Mouse (Mus musculus) heart, postnatal 0 days (tissue): Measurements from ENCODE around the gene Reep3. TPM values are rescaled to one million over a fixed set of nuclear protein-coding genes. Genes with fewer than 3 reads are reported as not detected.

Experiments
- ATAC-seq: fragments of 200-750 bp; cut with Nextera tagmentation; 2 replicates; pipeline ENCODE4 v1.8.0; 2017; ENCODE audit warnings: low read depth, moderate number of reproducible peaks, moderate library complexity; ENCODE audit not compliant: insufficient read depth
- DNase-seq: peaks from one replicate; pipeline ENCODE4 v3.0.0-alpha.2; 2016; ENCODE audit warnings: low spot score
- H3K27ac ChIP-seq: fragments of 300-500 bp; sonication (generic); 2 replicates; pipeline ENCODE4 v1.5.1; 2014; ENCODE audit warnings: low read depth, mild to moderate bottlenecking
- H3K27me3 ChIP-seq: fragments of 300-500 bp; sonication (generic); 2 replicates; pipeline ENCODE4 v1.6.1; 2014; ENCODE audit warnings: low read length, mixed read lengths; ENCODE audit not compliant: control insufficient read depth, insufficient read depth
- H3K36me3 ChIP-seq: fragments of 300-500 bp; sonication (generic); replicated peaks from 2 replicates; pipeline ENCODE4 v1.6.1; 2014; ENCODE audit warnings: low read length, mixed read lengths; ENCODE audit not compliant: control insufficient read depth, insufficient read depth
- H3K4me1 ChIP-seq: fragments of 300-500 bp; sonication (generic); 2 replicates; pipeline ENCODE4 v1.6.1; 2014; ENCODE audit warnings: antibody characterized with exemption; ENCODE audit not compliant: control insufficient read depth, insufficient read depth
- H3K4me2 ChIP-seq: fragments of 300-500 bp; sonication (generic); 2 replicates; pipeline ENCODE4 v1.6.1; 2014; ENCODE audit warnings: low read depth, mild to moderate bottlenecking, low read length, moderate library complexity
- H3K4me3 ChIP-seq: fragments of 300-500 bp; sonication (generic); 2 replicates; pipeline ENCODE4 v1.5.1; 2014; ENCODE audit warnings: low read depth, low read length
- H3K9ac ChIP-seq: fragments of 300-500 bp; sonication (generic); replicated peaks from 2 replicates; pipeline ENCODE4 v1.6.1; 2014; ENCODE audit warnings: low read depth, low read length, mixed read lengths
- H3K9me3 ChIP-seq: fragments of 300-500 bp; sonication (generic); replicated peaks from 2 replicates; pipeline ENCODE4 v1.6.1; 2016; ENCODE audit warnings: low read length; ENCODE audit not compliant: control insufficient read depth
- CTCF ChIP-seq: IDR thresholded peaks from 2 replicates; pipeline ENCODE4 v1.5.1; 2016; ENCODE audit warnings: antibody characterized with exemption, control low read depth, low read depth
- EP300 ChIP-seq: IDR thresholded peaks from 2 replicates; pipeline ENCODE4 v1.6.1; 2016; ENCODE audit warnings: antibody characterized with exemption, low read depth
- WGBS: fragments of 180-500 bp; shearing (Covaris S2); extraction: QIAGEN DNeasy Blood & Tissue Kit; methylation state at CpG from one replicate; pipeline ENCODE4 v1.1.7; 2014; 5-methylcytosine and 5-hydroxymethylcytosine counted together
- polyA plus RNA-seq: library from polyadenylated mRNA; unstranded; fragments of >200 nt; fragmentation: Nextera tagmentation; extraction: Ambion mirVana; gene quantifications from 2 replicates; pipeline ENCODE4 v1.2.1, GENCODE M21; 2015
- total RNA-seq: library from RNA; depleted of rRNA; stranded (reverse); fragments of >200 nt; gene quantifications from 2 replicates; pipeline ENCODE4 v1.2.3, GENCODE M21; 2014; ENCODE audit warnings: low replicate concordance

Gene Reep3
- total and polyA plus RNA-seq, 2 experiments from 2014 or later: 26.6 to 26.8 TPM

- Histone ChIP-seq H3K4me2 (peak overlapping the region; percentile 70), H3K27me3 (no peaks in the 10 kb centered on the region), H3K27ac (peak overlapping the region; percentile 100), H3K4me1 (peaks cover 53% of the 10 kb centered on the region), H3K36me3 (0 out of 2 replicates have a peak, but pooled peaks cover 6% of the 10 kb centered on the region), H3K4me3 (peak overlapping the region; percentile 100), H3K9me3 (no peaks in the 10 kb centered on the region), H3K9ac (peak overlapping the region; percentile 100)
- ATAC-seq (no peak), DNase-seq (no peak)
- 15% methylated on average over 7 of the region's 7 CpGs for WGBS
- TF ChIP-seq EP300 (no peak), CTCF (no peak)
These were observed 1.8 kb upstream of the Reep3 start for GRCm38 (mm10) chr10:67098408-67099050.

GRCm38 (mm10) chr10:67097437-67098150 lies 849 bp upstream of the Reep3 start:
- Histone ChIP-seq H3K9ac (peak overlapping the region; percentile 100), H3K4me1 (peaks cover 43% of the 10 kb centered on the region), H3K9me3 (no peaks in the 10 kb centered on the region), H3K4me2 (peak overlapping the region; percentile 70), H3K27ac (peak overlapping the region; percentile 100), H3K4me3 (peak overlapping the region; percentile 100), H3K27me3 (no peaks in the 10 kb centered on the region), H3K36me3 (0 out of 2 replicates have a peak, but pooled peaks cover 11% of the 10 kb centered on the region)
- DNase-seq: peak; percentile 52
- no peak for ATAC-seq
- TF ChIP-seq CTCF (no peak), EP300 (no peak)
- WGBS: 3% methylated on average over 15 of the region's 15 CpGs

GRCm38 (mm10) chr10:67095798-67096620 lies 736 bp downstream of the Reep3 start, which contains the start of gene Jmjd1c:
Gene Jmjd1c (plus strand): TSS chr10:67096125.
- DNase-seq: peak; percentile 49
- H3K9me3 ChIP-seq: no peaks in the 10 kb centered on the region

GRCm38 (mm10) chr10:67094922-67095321 lies 1.8 kb downstream of the Reep3 start:
- DNase-seq (no peak), ATAC-seq (no peak)
- Histone ChIP-seq H3K4me3 (no peak overlapping the region), H3K4me1 (peaks cover 19% of the 10 kb centered on the region), H3K9me3 (no peaks in the 10 kb centered on the region), H3K9ac (no peak overlapping the region), H3K27ac (no peak overlapping the region), H3K36me3 (0 out of 2 replicates have a peak, but pooled peaks cover 7% of the 10 kb centered on the region), H3K27me3 (no peaks in the 10 kb centered on the region), H3K4me2 (no peak overlapping the region; the same call in 1 of the 2 replicates)
- 71% methylated on average over 7 of the region's 7 CpGs for WGBS
- no peak for TF ChIP-seq CTCF
- no peak for TF ChIP-seq EP300

More at GRCm38 (mm10) chr10:67095798-67096620, 736 bp downstream of the Reep3 start, which contains the start of gene Jmjd1c:
- H3K4me3 ChIP-seq: peak within 1 kb of the TSS; percentile 100
- peak; percentile 86 for ATAC-seq
- 2% methylated on average over 56 of the region's 73 CpGs for WGBS
- H3K27me3 ChIP-seq: no peaks in the 10 kb centered on the region
- H3K4me2 ChIP-seq: peak within 1 kb of the TSS; percentile 70
- H3K36me3 ChIP-seq: 0 out of 2 replicates have a peak, but pooled peaks cover 5% of the 10 kb centered on the region
- H3K4me1 ChIP-seq: peaks cover 29% of the 10 kb centered on the region
- TF ChIP-seq EP300 (no peak), CTCF (no peak)
- H3K9ac ChIP-seq: peak within 1 kb of the TSS; percentile 100
- H3K27ac ChIP-seq: peak within 1 kb of the TSS; percentile 100

GRCm38 (mm10) chr10:67090611-67091010 lies 6.1 kb downstream of the Reep3 start:
- TF ChIP-seq EP300 (no peak), CTCF (no peak)
- H3K27me3 ChIP-seq: no peaks in the 10 kb centered on the region
- no peak for ATAC-seq
- WGBS: 86% methylated on average over 4 of the region's 4 CpGs
- H3K4me1 ChIP-seq: peaks cover 9% of the 10 kb centered on the region
- H3K36me3 ChIP-seq: 0 out of 2 replicates have a peak, but pooled peaks cover 8% of the 10 kb centered on the region
- no peak overlapping the region for H3K27ac ChIP-seq
- no peak overlapping the region for H3K4me3 ChIP-seq
- no peak overlapping the region for H3K4me2 ChIP-seq
- H3K9ac ChIP-seq: no peak overlapping the region
- no peaks in the 10 kb centered on the region for H3K9me3 ChIP-seq
- DNase-seq: no peak
